Mouse (Mus musculus) layer of hippocampus, adult 6 months (tissue): Measurements from ENCODE around the gene Gm19935. TPM values are rescaled to one million over a fixed set of nuclear protein-coding genes. Genes with fewer than 3 reads are reported as not detected.

Experiments used
- long read RNA-seq, 2 experiments: library from polyadenylated mRNA; unstranded; transcript quantifications; one replicate each; pipeline ENCODE4 v2.0.0; 2019 to 2020
- microRNA-seq: library from miRNA; unstranded; fragments of <30 nt; microRNA quantifications from one replicate; pipeline ENCODE4 v1.2.0, GENCODE M21; 2020
- polyA plus RNA-seq: library from polyadenylated mRNA; unstranded; fragments of <200 nt; fragmentation: Nextera tagmentation; gene quantifications from 2 replicates; pipeline ENCODE4 v1.2.3, GENCODE M21; 2021

The Gm19935 gene
- polyA plus RNA-seq = 9.2 and 19.8 TPM in 2 replicates
- long read RNA-seq, experiment 1, partial matches to known transcripts = 9 of 9 reads
- long read RNA-seq, experiment 1, other reads (novel, unspliced or antisense) = 0 of 9 reads
- long read RNA-seq, experiment 2 = 0 reads

DNA sequence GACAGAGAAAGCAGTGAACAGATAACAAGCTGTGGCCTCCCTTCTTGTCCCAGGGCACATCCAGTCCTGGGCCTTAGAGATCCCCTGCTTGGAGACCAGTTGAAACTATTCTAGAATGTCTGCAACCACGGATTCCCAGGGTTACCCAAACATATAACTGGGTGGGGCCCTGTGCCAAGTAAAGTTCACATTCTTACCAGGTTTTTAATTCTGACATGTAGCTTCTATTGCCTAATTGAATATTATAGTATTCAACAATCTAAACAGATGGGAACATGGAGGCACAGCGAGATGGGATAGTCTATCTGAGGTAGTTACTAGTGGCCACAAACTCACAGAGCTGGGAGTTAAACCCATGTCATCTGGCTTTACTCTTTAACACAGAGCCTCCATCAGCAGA lies at the start of gene Gm19935:
Gene Gm19935, minus strand, starts transcription at position 101 of the 400 bp plus-strand sequence.

DNA sequence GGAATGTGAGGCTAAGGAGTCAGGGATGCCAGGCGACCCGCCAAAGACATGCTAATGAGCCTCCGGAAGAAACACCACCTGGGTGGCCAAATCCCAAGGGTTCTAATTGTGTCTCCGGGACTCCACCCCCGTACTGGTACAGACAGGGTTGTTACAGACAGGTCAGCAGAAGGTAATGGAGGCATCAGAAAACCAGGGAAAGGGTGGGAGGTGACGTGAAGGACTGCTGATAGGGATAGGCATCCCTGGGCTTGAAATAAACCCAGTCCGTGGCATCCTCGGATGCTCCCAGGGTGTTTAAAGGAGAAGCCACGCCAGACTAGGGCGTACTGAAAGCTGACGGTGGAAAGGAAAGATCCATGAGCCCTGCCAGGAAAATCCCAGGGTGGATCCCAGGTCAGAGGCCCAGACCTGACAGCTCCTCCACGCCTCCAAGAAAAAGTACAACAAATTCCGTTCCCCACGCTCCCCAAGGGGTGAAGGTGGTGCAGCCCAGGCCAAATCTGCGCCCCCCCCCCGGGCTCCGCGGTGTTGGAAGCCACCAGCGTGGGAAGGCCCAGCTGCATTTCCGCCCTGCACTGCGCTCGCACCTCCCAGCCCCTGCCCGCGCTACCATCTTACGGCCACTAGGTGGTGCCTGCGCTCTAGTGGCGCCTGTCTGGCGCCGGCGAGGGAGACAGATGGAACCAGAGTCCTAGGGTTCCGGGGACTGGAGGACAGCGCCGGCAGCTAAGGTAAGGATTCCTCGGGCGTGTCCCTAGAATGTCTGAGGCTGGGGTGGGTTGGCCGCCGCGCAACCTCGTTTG lies 11.2 kb upstream of the Gm19935 start, which contains the start of gene Chd9:
Gene Chd9, plus strand, starts transcription at position 172 of the 806 bp plus-strand sequence.

Small RNAs within 50 kb of the gene (microRNA-seq; reads per million reads assigned to microRNA genes)
- gene Gm44382 = not detected

Other genes starting within 250 kb of the Gm19935 start
- 169 and 191 TPM in 2 replicates for gene Chd9, start 11.0 kb upstream of the Gm19935 start, polyA plus RNA-seq